Mouse (Mus musculus): Measurements from ENCODE around the gene Ethe1. TPM values are rescaled to one million over a fixed set of nuclear protein-coding genes. Genes with fewer than 3 reads are reported as not detected.

The Ethe1 gene
- polyA plus RNA-seq (2015; fragmentation: Nextera tagmentation; extraction: Ambion mirVana), result 23.2 and 28.2 TPM in 2 replicates

DNA sequence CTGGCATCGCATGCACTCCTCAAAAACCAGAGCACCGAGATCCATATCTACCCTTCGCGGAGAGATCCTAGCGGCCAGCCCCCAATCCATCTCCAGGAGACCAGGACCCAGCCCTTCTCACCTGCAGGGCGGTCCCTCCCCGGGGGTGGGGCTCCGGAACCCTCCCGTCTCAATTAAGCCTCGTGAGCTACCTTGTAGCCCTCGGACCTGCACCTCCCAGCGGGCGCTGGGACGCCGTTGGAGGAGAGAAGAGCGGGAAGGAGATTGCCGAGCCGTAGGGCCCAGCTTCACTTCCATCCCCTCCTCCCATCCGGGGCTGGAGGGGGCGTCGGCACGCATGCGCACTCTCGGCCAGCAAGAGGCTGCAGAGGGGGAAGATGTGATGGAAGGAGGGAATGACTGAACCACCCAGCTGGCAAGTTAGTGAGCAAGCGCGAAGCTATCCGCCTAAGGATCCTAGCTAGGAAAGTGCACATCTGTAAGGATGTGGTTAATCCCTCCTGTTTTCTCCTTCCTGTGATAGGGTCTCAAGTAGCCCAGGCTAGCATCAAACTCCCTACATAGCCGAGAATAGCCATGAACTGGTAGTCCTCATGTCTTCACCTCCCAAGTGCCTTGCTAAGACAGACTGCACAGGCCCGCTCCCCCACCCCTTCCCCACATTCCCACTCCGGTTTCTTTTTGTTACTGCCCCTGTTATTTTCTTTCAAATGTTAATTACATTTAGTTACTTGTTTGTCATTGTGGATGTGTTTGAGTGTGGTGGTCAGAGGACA is at the start of gene Ethe1, which contains the start of gene Zfp575:
Gene Ethe1 (plus strand): TSS at position 214 of the 776 bp plus-strand sequence.
Gene Zfp575 (minus strand): TSS at position 312 of the 776 bp plus-strand sequence.

DNA sequence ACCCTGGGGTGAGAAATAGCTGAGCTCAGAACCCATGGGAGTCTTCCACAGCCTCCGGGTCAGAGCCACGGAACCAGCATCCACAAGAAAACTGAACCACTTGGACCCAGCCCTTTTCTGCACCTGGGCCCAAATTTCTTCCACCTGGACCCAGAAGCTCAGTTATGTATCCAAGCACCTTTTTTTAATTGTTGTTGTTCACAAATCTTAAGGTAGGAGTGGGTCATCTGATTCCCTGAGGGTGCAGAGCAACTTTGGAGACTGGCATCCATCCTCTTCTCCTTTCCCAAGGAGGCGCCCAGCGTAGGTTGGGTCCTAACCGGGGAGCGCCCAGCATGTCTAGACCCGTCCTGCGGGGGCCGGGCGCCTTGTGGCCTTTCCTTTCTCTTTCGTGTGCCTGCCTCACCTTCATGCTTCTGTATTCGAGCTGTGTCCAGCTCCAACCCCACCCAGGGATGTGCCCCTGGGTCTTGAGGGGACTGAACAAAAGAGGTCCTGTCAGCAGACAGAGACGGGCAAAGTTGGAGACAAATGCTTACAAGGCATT is 41.2 kb upstream of the Ethe1 start, which contains the start of the genes Pinlyp and Xrcc1:
Gene Pinlyp (minus strand): TSS at position 51 of the 547 bp plus-strand sequence.
Gene Xrcc1 (plus strand): TSS at position 222 of the 547 bp plus-strand sequence.

DNA sequence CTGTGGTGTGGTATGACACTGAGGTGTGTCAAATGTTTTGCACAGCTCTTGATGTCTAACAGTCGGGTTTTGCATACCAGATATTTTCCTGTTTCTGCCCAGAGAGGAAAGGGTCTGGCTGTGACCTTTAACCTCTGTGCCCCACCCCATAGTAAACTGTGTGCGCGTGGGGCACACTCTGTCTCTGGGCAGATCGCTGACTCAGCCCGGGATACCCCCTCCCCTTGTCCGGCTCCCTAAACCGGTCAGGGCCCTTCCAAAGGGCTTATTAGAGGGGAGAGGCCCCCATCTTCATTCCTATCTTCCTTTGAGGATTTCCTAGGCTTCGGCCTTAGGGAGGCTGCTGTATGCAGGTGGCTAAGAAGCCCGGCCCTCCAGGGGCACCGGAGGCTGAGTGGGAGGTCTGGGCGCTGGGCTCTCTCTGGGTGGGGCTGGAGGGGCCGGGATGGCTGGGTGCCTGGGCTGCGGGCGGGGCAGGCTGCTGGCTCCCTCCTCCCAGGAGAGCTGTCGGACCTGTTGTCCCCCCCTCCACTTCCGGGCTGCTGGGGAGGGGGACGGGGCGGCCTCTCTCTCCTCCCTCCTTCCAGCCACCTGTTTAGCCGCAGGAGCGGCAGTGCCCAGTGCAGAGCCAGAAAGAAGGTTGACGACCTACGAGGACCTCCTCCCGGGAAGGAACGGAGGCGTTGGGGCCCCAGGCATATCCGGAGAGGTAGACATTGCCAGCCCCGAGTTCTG is 23.0 kb downstream of the Ethe1 start, which contains the start of gene Phldb3:
Gene Phldb3 (plus strand): TSS at position 620 of the 735 bp plus-strand sequence.

DNA sequence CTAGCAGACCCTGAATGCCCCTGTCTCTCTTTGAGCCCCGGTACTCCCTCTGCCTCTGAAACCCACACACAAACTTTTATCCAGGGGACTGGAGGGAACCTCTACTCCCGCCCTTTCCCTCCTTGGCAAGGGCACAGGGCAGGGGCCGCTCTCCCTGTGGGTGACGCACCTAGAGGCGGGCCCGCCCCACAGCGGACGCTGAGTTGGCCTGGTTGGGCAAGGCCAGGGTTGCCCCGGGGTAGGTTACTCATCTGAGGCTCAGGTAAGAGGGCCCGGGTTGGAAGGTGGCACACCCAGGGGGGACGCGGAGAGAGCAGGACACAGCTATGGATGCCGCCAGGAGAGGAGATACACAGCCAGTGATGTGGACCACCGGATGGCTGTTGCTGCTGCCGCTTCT is 48.9 kb downstream of the Ethe1 start, which contains the start of gene Lypd3:
Gene Lypd3 (plus strand): TSS at position 287 of the 400 bp plus-strand sequence.

Other genes starting within 250 kb of the Ethe1 start
- gene Lypd5, start 238.3 kb upstream of the Ethe1 start, polyA plus RNA-seq (2015; fragmentation: Nextera tagmentation; extraction: Ambion mirVana), result 0.08 TPM in 1 of 2 replicates, not detected in the other
- 122 and 131 TPM in 2 replicates for gene Kcnn4, start 217.3 kb upstream of the Ethe1 start, polyA plus RNA-seq (2015; fragmentation: Nextera tagmentation; extraction: Ambion mirVana)
- gene Smg9, start 187.9 kb upstream of the Ethe1 start, polyA plus RNA-seq (2015; fragmentation: Nextera tagmentation; extraction: Ambion mirVana), result 24.6 and 25.3 TPM in 2 replicates
- gene Irgc1, start 135.2 kb upstream of the Ethe1 start, polyA plus RNA-seq (2015; fragmentation: Nextera tagmentation; extraction: Ambion mirVana), result 0.29 and 0.42 TPM in 2 replicates
- gene Plaur, start 125.1 kb upstream of the Ethe1 start, polyA plus RNA-seq (2015; fragmentation: Nextera tagmentation; extraction: Ambion mirVana), result 26.4 and 31.6 TPM in 2 replicates
- gene Cadm4, start 105.5 kb upstream of the Ethe1 start, polyA plus RNA-seq (2015; fragmentation: Nextera tagmentation; extraction: Ambion mirVana), result 5.3 and 6.6 TPM in 2 replicates
- gene Zfp428, start 80.5 kb upstream of the Ethe1 start, polyA plus RNA-seq (2015; fragmentation: Nextera tagmentation; extraction: Ambion mirVana), result 6.1 and 9.6 TPM in 2 replicates
- 0.11 TPM in 1 of 2 replicates, not detected in the other for gene AC161166.1, start 75.1 kb upstream of the Ethe1 start, polyA plus RNA-seq (2015; fragmentation: Nextera tagmentation; extraction: Ambion mirVana)
- 1.5 and 2.0 TPM in 2 replicates for gene Irgq, start 56.9 kb upstream of the Ethe1 start, polyA plus RNA-seq (2015; fragmentation: Nextera tagmentation; extraction: Ambion mirVana)
- 0.21 TPM in 1 of 2 replicates, not detected in the other for gene Pinlyp, start 41.4 kb upstream of the Ethe1 start, polyA plus RNA-seq (2015; fragmentation: Nextera tagmentation; extraction: Ambion mirVana)
- gene Xrcc1, start 41.3 kb upstream of the Ethe1 start, polyA plus RNA-seq (2015; fragmentation: Nextera tagmentation; extraction: Ambion mirVana), result 40.3 and 40.4 TPM in 2 replicates
- 1.0 and 1.5 TPM in 2 replicates for gene Zfp575, start 98 bp downstream of the Ethe1 start, polyA plus RNA-seq (2015; fragmentation: Nextera tagmentation; extraction: Ambion mirVana)
- 0.28 and 0.38 TPM in 2 replicates for gene Phldb3, start 23.2 kb downstream of the Ethe1 start, polyA plus RNA-seq (2015; fragmentation: Nextera tagmentation; extraction: Ambion mirVana)
- 0.10 TPM in 1 of 2 replicates, not detected in the other for gene Lypd3, start 49.0 kb downstream of the Ethe1 start, polyA plus RNA-seq (2015; fragmentation: Nextera tagmentation; extraction: Ambion mirVana)
- not detected in 2 replicates for gene Tex101, start 89.1 kb downstream of the Ethe1 start, polyA plus RNA-seq (2015; fragmentation: Nextera tagmentation; extraction: Ambion mirVana)
- not detected in 2 replicates for gene BC049730, start 121.7 kb downstream of the Ethe1 start, polyA plus RNA-seq (2015; fragmentation: Nextera tagmentation; extraction: Ambion mirVana)
- not detected in 2 replicates for gene Gm4763, start 139.4 kb downstream of the Ethe1 start, polyA plus RNA-seq (2015; fragmentation: Nextera tagmentation; extraction: Ambion mirVana)
- 23.7 and 40.3 TPM in 2 replicates for gene Cd177, start 172.8 kb downstream of the Ethe1 start, polyA plus RNA-seq (2015; fragmentation: Nextera tagmentation; extraction: Ambion mirVana)
- 12.4 and 21.1 TPM in 2 replicates for gene Ceacam10, start 189.7 kb downstream of the Ethe1 start, polyA plus RNA-seq (2015; fragmentation: Nextera tagmentation; extraction: Ambion mirVana)

All from spleen, postnatal 0 days (tissue).